Mouse (Mus musculus): ENCODE data around the gene Nr1h4. TPM values are rescaled to one million over a fixed set of nuclear protein-coding genes. Genes with fewer than 3 reads are reported as not detected.
A peak's percentile ranks its signal among the peaks of the same experiment; 100 is the strongest.

Nr1h4 gene
- polyA plus RNA-seq, 1 experiment, result 0.07 TPM

- TF ChIP-seq CTCF (IDR thresholded peaks at IDR 0.05; ENCODE audit: borderline replicate concordance, extremely low read depth, insufficient read depth, insufficient read length) (no peak), POLR2A (IDR thresholded peaks at IDR 0.05; ENCODE audit: borderline replicate concordance, extremely low read depth, insufficient read depth, insufficient read length, poor library complexity, severe bottlenecking) (no peak)
- no peak for DNase-seq (ENCODE audit: low read depth)
Measured at GRCm38 (mm10) chr10:89520381-89520780, 13.0 kb downstream of the Nr1h4 start.

- no peak for TF ChIP-seq POLR2A (IDR thresholded peaks at IDR 0.05; ENCODE audit: borderline replicate concordance, extremely low read depth, insufficient read depth, insufficient read length, poor library complexity, severe bottlenecking)
- no peak for TF ChIP-seq CTCF (IDR thresholded peaks at IDR 0.05; ENCODE audit: borderline replicate concordance, extremely low read depth, insufficient read depth, insufficient read length)
- DNase-seq (ENCODE audit: low read depth), result no peak
Measured at GRCm38 (mm10) chr10:89519226-89519625, 14.2 kb downstream of the Nr1h4 start.

- TF ChIP-seq POLR2A (IDR thresholded peaks at IDR 0.05; ENCODE audit: borderline replicate concordance, extremely low read depth, insufficient read depth, insufficient read length, poor library complexity, severe bottlenecking) (no peak), CTCF (IDR thresholded peaks at IDR 0.05; ENCODE audit: borderline replicate concordance, extremely low read depth, insufficient read depth, insufficient read length) (no peak)
- no peak for DNase-seq (ENCODE audit: low read depth)
Measured at GRCm38 (mm10) chr10:89518365-89518764, 15.0 kb downstream of the Nr1h4 start.

GRCm38 (mm10) chr10:89515813-89516212, 17.6 kb downstream of the Nr1h4 start:
- no peak for TF ChIP-seq POLR2A (IDR thresholded peaks at IDR 0.05; ENCODE audit: borderline replicate concordance, extremely low read depth, insufficient read depth, insufficient read length, poor library complexity, severe bottlenecking)
- no peak for DNase-seq (ENCODE audit: low read depth)

DNA sequence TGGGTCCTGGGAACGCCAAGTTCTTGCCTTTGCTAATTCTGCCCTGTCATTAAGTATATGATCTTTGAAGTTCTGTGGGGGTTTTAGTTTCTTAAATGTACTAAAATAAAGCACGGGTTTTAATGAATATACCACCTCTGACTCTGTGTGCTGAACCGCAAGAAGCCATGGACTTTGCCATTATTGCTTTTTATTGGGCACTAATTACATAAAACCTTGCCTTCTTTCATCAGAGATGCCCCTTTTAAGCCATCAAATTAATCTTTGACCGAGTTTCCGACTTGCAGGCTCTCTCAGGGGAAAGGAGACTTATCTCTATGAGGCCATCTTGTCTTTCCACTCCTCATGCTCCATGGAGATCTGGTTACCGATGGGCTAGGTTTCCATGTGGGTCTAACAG, 20.8 kb downstream of the Nr1h4 start:
- no peak for TF ChIP-seq POLR2A (IDR thresholded peaks at IDR 0.05; ENCODE audit: borderline replicate concordance, extremely low read depth, insufficient read depth, insufficient read length, poor library complexity, severe bottlenecking)
- TF ChIP-seq CTCF (IDR thresholded peaks at IDR 0.05; ENCODE audit: borderline replicate concordance, extremely low read depth, insufficient read depth, insufficient read length), result no peak
- no peak for DNase-seq (ENCODE audit: low read depth)

DNA sequence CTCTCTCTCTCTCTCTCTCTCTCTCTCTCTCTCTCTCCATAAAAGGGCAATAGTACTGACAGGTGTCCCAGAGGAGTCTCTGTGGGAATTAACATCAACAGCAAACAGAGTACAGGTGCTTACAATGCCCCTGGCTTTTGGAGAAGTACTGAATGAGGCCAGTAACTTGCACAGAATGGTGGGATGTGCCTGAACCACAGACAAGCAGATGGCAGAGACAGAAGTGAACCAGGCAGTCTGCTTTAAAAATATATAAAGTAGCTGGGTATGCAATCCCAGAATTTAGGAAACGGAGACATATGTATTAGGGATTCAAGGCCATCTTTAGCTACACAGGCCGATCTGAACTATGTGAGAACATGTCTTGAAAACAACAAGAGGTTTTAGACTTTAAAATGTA, 22.8 kb downstream of the Nr1h4 start:
- no peak for TF ChIP-seq CTCF (IDR thresholded peaks at IDR 0.05; ENCODE audit: borderline replicate concordance, extremely low read depth, insufficient read depth, insufficient read length)
- TF ChIP-seq POLR2A (IDR thresholded peaks at IDR 0.05; ENCODE audit: borderline replicate concordance, extremely low read depth, insufficient read depth, insufficient read length, poor library complexity, severe bottlenecking), result no peak
- DNase-seq (ENCODE audit: low read depth), result no peak

DNA sequence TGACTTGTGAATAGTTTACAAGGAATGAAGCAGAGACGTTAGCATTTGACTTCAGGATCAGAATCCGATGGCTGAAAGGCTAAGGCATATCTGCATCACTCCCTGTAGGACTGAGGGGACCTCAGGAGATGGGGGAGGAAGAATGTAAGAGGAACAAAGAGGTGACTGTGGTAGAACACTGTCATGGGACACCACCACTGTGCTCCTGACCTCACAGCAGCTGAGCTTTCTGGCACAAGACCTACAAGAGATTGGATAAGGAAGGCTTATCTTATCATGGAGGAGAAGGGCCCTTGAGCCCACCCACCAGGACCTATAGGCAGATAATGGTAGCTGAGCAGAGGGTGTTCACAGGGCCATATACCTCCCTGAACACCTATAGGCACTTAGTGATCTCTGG, 24.8 kb downstream of the Nr1h4 start:
- no peak for TF ChIP-seq POLR2A (IDR thresholded peaks at IDR 0.05; ENCODE audit: borderline replicate concordance, extremely low read depth, insufficient read depth, insufficient read length, poor library complexity, severe bottlenecking)
- no peak for TF ChIP-seq CTCF (IDR thresholded peaks at IDR 0.05; ENCODE audit: borderline replicate concordance, extremely low read depth, insufficient read depth, insufficient read length)
- no peak for DNase-seq (ENCODE audit: low read depth)

- no peak for DNase-seq (ENCODE audit: low read depth)
- no peak for TF ChIP-seq POLR2A (IDR thresholded peaks at IDR 0.05; ENCODE audit: borderline replicate concordance, extremely low read depth, insufficient read depth, insufficient read length, poor library complexity, severe bottlenecking)
- TF ChIP-seq CTCF (IDR thresholded peaks at IDR 0.05; ENCODE audit: borderline replicate concordance, extremely low read depth, insufficient read depth, insufficient read length), result no peak
Measured at GRCm38 (mm10) chr10:89506479-89506878, 26.9 kb downstream of the Nr1h4 start.

- peak; percentile 18 for DNase-seq (ENCODE audit: low read depth)
- TF ChIP-seq CTCF (IDR thresholded peaks at IDR 0.05; ENCODE audit: borderline replicate concordance, extremely low read depth, insufficient read depth, insufficient read length) (no peak), POLR2A (IDR thresholded peaks at IDR 0.05; ENCODE audit: borderline replicate concordance, extremely low read depth, insufficient read depth, insufficient read length, poor library complexity, severe bottlenecking) (no peak)
Measured at GRCm38 (mm10) chr10:89505592-89505955, 27.8 kb downstream of the Nr1h4 start.

DNA sequence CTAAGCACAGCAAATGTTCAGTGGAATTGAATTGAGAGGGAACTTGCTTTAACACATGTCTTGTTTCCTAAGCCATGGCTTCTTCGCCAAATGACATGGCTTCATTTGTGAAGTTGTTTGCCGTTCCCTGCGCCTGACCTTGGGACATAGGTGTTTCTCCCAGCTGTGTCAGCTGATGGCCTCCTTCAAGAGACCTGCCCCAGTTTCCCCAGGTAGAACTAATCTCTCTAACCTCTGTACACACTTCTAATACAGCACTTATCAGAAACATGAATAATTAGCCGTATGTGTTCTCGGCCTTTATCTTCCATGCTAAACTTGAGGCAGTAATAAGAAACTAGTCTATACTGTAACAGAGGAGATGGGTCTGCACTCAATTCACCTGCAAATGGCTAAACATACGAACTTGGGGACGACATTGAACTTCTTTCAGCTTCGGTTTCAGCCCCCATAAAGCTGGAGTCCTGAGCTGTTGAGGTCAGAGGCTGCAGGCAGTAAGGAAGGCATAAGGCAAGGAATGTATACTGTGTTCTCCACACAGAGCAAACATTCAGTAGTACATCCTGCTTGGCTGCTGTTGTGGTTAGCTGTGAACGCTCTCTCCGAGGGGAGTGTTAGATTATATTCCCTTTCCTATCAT, 28.3 kb downstream of the Nr1h4 start:
- DNase-seq (ENCODE audit: low read depth), result no peak

GRCm38 (mm10) chr10:89502986-89503560, 30.3 kb downstream of the Nr1h4 start:
- DNase-seq (ENCODE audit: low read depth), result no peak

More for the DNA sequence above, 28.3 kb downstream of the Nr1h4 start:
- TF ChIP-seq POLR2A (IDR thresholded peaks at IDR 0.05; ENCODE audit: borderline replicate concordance, extremely low read depth, insufficient read depth, insufficient read length, poor library complexity, severe bottlenecking), result no peak

DNA sequence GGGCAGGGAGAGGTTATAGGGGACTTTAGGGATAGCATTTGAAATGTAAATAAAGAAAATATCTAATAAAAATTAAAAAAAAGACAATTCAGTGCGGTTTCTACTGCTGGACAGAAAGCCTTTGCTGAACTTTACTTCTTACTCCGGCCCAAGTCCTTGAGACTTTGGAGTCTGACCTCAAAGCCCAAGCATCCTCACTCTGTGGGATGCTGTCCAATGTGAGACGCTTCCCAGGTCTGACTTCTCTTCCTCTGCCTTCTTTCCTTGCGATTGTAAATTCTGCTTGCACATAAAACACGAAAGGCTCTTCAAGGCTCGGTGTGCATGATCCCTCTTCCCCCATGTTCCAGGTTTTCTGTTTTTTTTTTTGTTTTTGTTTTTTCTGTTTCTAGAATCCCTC, 31.5 kb downstream of the Nr1h4 start:
- TF ChIP-seq CTCF (IDR thresholded peaks at IDR 0.05; ENCODE audit: borderline replicate concordance, extremely low read depth, insufficient read depth, insufficient read length) (no peak), POLR2A (IDR thresholded peaks at IDR 0.05; ENCODE audit: borderline replicate concordance, extremely low read depth, insufficient read depth, insufficient read length, poor library complexity, severe bottlenecking) (no peak)
- DNase-seq (ENCODE audit: low read depth), result no peak

More at GRCm38 (mm10) chr10:89502986-89503560, 30.3 kb downstream of the Nr1h4 start:
- TF ChIP-seq POLR2A (IDR thresholded peaks at IDR 0.05; ENCODE audit: borderline replicate concordance, extremely low read depth, insufficient read depth, insufficient read length, poor library complexity, severe bottlenecking) (no peak), CTCF (IDR thresholded peaks at IDR 0.05; ENCODE audit: borderline replicate concordance, extremely low read depth, insufficient read depth, insufficient read length) (no peak)
